Mouse (Mus musculus) kidney, adult 2 months (tissue): ENCODE measurements at regions not wholly inside any gene's neighbourhood (a gene's known extent, or its start where the extent isn't known, plus 50 kb on each side); places are given as distances from the start of the nearest gene placed in this dataset.

Experiments used
- CTCF ChIP-seq: fragments of 200-500 bp; conservative IDR thresholded peaks from 2 replicates; pipeline ENCODE4 v1.5.1; 2011; ENCODE audit warnings: low read depth, mild to moderate bottlenecking, control low read depth, low read length, moderate library complexity, mixed read lengths; ENCODE audit not compliant: insufficient read depth, insufficient read length
- POLR2A ChIP-seq: fragments of 200-500 bp; IDR thresholded peaks from one replicate; pipeline ENCODE4 v1.6.1; 2011; ENCODE audit warnings: low read depth, low read length, control low read depth

- TF ChIP-seq POLR2A (no peak), CTCF (no peak)
Observed at GRCm38 (mm10) chr12:107833001-107833400, 170.4 kb downstream of the Bcl11b start.
